Mouse (Mus musculus) adrenal gland, adult 18-20 months (tissue): Measurements from ENCODE around the gene Atp6v1fnb. TPM values are rescaled to one million over a fixed set of nuclear protein-coding genes. Genes with fewer than 3 reads are reported as not detected.
A peak's percentile ranks its signal among the peaks of the same experiment; 100 is the strongest.

Source experiments
- DNase-seq, 2 experiments: peaks; one replicate each; pipeline ENCODE4 v3.0.0; 2021 to 2022; ENCODE audit warnings: low spot score in 2 of 2
- long read RNA-seq, 2 experiments: library from polyadenylated mRNA; stranded (forward); transcript quantifications; one replicate each; pipeline ENCODE4 v2.0.0; 2021
- total RNA-seq, 2 experiments: library from RNA; stranded (reverse); gene quantifications; 1 replicate in 1 of 2; 2 replicates in 1 of 2; pipeline ENCODE4 v1.2.3; 2021

Gene Atp6v1fnb
- total RNA-seq, result under 1 TPM in 1 of 2 experiments, not detected in 1; 0.93 TPM
- long read RNA-seq, experiment 1, result 0 reads
- long read RNA-seq, experiment 2, result 0 reads

DNA sequence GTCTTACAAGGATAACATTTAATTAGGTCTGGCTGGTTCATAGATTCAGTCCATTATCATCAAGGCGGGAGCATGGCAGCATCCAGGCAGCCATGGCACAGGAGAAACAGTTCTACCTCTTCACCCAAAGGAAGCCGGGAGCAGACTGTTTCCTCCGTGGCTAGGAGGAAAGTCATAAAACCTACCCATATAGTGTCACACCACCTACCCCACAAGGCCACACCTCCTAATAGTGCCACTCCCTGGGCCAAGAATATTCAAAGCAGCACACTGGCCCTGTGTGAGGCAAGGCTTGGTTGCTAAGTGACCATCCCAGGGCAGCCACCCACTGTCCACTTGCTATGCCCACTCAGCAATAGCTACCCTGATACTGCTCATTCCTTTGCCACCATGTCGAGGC lies at the start of gene Atp6v1fnb:
Gene Atp6v1fnb (plus strand): TSS at position 301 of the 400 bp plus-strand sequence.
- no peak for DNase-seq

DNA sequence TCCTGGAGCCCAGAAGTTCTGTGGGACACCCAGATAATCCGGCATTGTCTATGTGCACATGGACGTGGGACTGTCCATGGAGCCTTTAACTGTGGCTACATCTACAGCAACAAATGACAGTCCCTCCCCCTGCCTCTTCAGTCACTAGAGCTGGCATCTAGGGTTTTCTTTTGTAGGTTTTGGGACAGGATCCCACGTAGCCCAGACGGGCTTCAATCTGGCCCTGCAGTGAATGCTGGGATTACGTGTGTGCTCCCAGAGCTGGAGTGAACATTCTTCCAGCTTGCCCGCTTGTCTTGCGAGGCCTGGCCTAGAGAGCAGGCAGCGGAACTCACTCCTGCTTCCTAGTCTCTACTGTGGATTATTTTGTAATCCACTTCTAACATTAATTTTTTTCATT lies 46.1 kb upstream of the Atp6v1fnb start:
- no peak for DNase-seq

DNA sequence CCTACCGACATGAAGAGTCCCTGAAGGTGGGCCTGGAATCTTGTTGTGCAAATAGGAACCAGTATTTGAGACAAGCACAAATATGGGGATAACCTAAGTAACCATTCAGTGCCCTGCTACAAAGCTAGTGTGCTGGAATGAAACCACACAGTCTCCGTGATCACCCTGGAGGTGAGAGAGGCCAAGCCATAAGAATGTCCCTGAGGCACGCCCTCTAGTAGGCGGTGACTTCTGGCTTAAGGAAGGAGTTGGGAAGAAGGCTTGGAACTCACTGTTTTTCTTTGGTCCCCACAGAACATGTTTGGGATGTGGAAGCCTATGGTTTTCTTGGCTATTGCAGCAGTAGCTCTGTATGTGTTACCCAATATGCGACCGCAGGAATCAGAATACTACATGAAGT lies 44.9 kb upstream of the Atp6v1fnb start:
- DNase-seq, result no peak

DNA sequence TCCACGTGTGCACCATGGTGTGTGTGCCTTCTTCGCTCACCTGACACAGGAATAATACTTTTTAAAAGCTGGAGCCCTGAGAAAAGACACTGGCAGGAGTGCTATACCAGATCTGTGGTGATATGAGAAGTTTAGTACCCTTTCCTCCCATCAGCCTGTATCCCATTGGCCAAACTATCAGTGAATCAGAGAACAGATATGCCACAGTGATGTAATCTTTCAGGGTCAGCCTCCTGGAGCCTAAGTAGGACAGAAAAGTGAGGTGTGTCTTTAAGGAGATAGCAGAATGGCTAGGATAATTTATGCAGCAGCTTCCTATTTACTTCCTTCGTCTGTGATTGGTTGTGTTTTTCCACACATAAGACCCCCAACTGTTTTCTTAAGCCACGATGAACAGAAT lies 43.1 kb upstream of the Atp6v1fnb start:
- no peak for DNase-seq

DNA sequence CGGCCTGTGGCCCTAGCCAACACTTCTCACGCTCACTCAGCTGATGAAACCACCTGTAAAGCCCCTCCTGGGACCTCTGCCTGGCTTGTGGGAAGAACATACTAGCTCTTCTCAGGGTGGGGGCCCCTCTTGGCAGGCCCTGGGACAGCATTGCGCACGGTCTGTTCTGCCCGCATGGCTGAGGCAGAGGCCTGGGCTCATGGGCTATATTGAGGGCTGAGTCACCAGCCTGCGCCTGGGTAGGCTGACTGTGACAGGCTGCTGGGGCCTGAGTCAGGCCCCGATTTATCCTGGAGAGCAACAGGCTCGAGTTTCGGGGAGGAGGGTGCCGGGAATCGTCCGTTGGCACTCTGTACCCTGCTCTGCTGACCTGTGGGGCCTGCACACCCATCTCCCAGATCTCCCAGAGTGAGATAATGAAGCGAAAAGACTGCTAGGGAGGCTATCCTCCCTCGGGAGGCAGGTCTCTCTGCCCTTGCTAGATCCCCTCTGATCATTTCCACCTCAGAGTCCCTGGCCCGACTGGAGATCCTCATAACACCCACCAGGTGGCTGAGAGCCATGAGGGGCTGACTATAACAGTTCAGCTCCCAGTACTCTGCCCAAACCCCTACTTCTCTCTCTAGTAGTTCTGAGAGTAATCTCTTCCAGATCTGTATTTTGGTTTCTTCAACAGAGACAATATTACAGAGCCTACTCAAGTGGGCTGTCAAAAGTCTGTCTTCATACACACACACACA lies 40.4 kb upstream of the Atp6v1fnb start:
- DNase-seq, result no peak

DNA sequence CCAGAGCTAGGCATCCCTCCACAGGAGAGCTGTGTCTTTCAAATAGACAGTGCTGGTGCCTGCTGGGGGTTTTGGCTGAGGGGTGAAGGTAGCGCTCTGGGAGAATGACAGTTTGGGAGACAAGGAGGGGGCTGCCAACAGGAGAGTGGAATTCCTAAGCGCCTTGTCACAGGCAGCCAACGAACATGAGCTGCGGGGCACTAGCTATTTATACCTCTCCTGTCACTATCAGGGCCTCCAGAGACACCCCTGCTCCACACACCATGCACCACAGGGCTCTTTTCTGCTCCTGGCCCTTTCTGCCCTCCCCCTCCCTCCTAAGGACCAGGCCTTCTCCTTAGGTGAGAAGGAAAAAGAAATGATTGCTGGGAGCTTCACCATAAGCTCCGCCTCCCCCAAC lies 39.8 kb upstream of the Atp6v1fnb start:
- DNase-seq, result no peak

DNA sequence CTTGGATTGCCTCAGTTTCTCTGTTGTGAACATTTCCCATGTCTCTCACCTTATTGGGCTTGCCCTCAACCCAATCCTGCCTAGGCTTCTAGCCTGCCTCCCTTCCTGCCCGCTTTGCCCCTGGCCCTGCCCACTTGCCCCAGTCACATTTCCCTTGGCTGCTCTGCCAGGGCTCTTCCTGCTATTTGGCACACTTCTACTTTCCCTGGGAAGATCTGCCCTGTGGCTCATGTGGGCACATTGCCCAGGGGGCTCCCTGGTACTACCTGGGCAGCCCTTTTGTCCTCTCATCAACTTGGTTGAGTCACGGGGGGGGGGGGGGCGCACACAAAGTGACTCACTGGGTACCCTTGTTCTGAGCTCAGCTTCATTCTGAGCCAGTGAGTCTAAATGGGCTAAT lies 39.1 kb upstream of the Atp6v1fnb start:
- DNase-seq, result no peak

DNA sequence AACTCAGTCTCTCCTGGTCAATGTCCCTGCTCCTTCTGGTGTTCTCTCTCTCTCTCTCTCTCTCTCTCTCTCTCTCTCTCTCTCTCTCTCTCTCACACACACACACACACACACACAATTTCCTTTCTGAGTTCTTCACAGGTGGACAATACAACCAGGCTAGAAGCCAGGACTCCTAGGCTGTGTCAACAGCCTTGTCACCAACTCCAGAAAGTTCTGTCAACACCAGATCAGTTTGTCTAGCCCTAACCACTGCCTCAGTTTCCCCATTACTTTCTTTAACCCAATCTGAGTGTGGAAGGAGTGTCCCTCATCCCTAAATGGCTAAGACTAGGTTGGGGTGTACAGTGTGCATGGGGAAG lies 38.6 kb upstream of the Atp6v1fnb start:
- no peak for DNase-seq

DNA sequence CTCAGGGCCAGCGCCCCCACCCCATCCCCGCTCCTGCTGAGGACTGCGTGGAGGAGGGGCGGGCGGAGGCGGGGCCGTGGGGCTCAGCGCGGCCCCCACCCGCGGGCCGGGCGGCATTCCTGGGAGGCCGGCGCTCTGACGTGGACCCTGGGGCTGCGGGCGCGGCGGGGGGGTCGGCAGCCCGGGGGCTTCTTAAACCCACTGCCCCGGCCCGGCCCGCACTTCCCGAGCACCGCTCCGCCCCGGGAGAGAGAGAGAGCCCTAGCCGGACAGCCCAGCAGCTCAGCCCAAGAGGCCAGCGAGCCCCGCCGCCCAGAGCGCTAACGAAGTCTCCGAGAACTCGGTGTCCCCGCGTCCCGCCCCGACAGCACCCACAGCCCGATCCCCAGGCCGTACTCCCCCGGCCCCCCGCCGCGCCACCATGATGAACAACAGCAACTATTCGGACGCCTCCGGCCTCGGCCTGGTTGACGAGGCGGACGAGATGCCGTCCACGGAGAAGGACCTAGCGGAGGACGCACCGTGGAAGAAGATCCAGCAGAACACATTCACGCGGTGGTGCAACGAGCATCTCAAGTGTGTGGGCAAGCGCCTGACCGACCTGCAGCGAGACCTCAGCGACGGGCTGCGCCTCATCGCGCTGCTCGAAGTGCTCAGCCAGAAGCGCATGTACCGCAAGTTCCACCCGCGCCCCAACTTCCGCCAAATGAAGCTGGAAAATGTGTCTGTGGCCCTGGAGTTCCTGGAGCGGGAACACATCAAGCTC lies 38.0 kb upstream of the Atp6v1fnb start, which contains the start of gene Flnc:
Gene Flnc (plus strand): TSS at position 219 of the 766 bp plus-strand sequence.
- DNase-seq, result peak; percentile 26 to 52

DNA sequence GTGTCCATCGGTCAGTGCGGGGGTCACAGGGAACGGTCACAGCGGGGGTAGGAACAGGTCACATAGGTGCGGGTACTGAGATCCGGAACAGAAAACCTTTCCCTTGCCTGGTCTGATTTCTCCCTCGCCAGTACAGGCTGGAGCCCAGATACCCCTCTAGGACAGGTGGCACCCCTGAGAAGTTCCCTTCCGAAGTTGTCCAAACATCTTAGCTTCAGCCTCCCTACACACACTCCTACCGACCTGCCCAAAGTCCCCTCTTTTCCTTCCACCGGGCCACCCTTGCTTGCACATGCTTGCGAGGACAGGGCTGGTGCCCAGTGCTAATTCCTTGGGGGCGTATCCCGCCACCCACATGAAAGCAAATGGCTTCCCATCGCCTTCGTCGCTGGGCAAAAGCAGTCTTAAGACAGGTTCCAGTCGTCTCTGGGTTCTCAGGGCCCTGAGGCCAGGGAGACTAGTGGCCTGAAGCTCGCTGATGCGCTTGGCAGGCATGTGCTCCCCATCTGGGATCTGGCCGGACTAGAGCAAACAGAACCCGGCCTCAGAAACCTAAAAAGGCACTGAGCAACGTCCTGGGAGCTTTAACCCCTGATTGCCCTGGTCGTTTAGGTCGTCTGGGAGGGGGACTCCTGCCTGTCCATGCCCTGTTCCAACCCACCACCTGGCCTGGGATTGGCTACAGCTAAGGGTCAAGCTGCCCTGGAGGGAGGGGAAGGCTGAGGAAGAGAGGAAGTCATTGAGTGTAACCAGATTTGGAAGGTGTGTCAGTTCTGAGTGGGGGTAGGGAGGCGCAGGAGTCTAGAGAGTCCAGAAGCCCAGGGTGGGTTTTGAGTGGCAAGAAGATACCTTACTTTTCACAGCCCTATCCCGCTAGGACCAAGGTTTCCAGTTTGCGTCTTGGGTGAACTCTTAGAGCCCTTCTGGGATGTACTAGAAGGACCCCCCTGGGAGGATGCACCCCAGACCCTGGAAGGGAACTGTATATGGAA lies 37.1 kb upstream of the Atp6v1fnb start:
- DNase-seq, result no peak

DNA sequence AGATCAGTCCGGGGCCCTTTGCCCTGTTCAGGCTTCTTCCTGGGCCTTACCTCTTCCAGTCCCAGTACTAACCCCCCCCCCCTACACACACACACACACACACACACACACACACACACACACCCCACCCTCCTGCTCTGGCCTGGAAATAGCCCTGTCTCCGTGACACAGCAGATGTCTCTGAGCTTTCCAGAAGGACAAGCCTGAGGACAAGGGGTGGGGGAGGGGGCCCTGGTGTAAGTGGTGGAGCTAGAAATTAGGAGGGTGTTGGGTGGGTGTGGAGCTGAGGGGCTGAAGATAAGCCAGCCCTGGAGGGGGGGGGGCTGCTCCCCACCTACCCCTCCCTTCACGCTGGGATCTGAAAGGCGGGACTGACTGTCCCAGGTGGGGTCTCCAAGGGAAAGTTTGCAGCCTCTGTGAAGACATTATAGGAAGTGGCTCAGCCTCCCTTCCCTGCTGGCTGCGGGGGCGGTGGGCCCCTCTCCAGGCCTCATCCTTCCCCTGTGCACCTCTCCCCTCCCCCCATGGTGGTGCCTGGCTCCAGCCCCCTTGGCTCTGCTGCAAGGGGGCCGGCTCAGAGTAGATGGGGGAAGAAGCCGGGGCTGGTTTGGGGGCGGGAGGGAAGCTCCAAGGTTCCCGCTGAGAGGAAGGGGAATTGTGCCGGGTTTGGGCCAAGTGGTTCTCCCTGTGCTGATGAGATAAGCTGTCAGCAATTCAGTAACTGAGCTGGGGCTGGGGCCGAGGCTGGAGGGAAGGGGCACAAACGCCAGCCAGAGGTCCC lies 36.1 kb upstream of the Atp6v1fnb start:
- no peak for DNase-seq

DNA sequence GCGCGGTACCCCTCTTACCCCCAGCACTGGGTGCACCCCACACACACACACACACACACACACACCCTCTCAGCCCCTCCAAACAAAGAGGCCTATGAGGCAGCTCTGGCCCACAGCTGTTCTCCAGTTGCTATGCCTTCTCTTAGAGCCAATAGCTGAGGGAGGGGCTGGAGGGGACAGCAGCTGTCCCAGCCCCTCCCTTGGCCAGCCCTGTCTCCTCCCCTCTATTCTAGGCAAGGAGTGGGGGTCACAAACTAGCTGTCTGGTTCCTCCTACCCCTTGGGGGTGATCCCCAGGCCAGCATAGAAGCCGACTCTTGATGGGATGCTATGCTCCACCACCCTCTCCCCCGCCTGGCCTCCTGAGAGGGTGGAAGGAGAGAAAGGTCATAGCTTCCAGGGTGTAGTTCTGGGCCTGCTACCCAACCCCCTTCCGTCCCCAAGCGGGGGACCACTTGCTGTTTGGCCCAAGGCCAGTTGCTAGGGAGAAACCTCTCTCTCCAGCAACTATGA lies 35.2 kb upstream of the Atp6v1fnb start:
- DNase-seq, result no peak

DNA sequence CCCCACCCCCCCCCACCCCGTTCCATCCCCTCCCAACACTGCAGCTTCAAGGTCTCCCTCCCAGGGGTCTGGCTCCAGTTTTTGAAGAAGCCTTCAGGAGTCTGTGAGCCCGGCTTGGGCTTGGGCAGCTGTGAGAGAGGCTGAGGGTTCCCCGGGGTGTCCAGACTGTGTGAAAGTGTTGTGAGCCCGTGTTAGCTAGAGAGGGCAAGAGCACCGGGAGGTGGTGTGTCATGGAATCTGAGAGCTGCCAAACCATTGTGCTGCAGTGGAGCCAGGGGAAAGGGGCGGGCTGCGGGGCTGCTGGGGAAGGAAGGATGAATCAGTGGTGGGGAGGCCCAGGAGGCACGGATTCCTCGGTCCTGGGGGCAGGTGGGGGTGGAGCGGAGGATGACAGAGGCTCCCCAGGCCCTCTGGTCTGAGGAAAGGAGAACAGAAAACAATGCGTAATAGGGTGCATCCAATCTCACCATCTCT lies 34.7 kb upstream of the Atp6v1fnb start:
- DNase-seq, result no peak

DNA sequence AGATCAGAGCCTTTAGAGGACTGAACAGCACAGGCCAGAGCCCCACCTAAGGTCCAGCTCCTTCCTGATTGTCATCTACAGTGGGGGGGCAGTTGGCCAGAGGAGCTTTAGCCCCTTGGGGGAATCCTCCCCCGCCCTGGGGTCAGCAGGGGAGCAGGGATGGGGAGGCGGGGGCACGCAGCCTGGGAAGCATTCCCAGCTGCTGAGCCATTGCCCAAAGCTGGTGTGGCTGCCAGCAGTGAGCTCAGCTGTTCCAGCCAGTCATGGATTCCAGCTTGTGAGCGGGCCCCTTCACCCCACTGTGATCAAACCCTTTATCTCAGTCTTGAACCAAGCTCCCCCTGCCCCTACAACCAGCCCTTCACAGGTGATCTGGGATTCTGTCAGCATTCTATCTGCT lies 32.0 kb upstream of the Atp6v1fnb start:
- DNase-seq, result no peak

DNA sequence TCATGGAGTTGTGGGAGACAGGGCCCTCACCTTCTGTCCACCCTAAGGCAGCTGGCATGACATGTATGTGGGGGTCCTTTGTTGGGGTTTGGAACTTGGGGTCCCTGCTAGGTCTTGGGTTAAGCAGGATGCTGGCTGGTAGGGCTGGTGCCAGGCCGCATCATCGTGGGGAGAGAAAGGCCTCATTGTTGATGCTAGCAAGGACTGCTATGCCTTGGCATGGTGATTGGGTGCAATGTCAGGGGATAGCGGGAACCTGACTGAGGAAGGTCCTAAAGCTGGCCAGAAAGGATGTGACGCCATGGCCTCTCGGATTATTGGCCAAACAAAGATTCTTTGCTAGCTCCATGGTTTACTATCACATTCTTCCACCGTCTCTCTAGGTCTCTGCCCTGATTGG lies 31.4 kb upstream of the Atp6v1fnb start:
- no peak for DNase-seq

DNA sequence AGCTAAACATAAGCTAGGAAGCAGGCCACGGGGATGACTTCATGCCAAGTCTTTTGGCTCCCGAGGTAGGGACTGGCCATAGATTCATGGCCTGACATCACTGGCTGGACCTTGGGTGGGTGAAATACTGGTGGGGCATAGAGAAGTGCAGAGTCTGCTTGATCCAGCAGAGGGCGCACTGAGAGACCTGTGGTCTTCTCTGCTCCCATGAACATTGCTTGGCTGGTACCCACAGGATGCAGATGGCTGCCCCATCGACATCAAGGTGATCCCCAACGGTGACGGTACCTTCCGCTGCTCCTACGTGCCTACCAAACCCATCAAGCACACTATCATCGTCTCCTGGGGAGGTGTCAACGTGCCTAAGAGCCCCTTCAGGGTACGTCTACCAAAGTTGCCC lies 26.5 kb upstream of the Atp6v1fnb start:
- peak; percentile 30 to 43 for DNase-seq

DNA sequence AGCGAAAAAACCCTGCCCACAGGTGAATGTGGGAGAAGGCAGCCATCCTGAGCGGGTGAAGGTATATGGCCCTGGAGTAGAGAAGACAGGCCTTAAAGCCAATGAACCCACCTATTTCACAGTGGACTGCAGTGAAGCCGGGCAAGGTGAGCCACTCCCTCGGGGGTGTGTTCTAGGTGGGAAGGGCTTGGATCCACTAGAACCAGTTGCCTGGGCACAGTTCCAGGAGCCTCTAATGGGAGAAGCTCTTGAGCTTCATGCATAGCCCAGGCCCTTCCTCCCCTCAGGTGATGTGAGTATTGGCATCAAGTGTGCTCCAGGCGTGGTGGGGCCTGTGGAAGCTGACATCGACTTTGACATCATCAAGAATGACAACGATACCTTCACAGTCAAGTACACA lies 25.9 kb upstream of the Atp6v1fnb start:
- no peak for DNase-seq

DNA sequence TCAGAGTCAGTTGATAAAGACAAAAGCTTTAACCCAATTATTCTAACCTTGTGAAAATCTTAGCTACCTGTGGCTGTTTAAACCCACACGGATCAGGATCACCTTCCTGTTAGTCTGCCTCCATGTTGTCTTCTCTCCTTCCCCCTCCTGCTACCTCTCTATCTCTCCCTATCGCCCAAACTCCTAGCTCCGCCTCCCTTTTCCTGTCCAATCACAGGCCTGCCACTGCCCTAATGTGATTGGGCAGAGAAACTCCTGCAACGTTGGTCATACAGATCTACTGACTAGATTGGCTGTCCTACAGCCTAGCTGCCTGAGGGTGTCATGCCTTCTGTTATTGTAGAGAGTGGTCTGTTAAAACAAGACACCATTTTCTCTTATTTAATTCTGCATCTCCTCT lies 21.4 kb upstream of the Atp6v1fnb start:
- no peak for DNase-seq

DNA sequence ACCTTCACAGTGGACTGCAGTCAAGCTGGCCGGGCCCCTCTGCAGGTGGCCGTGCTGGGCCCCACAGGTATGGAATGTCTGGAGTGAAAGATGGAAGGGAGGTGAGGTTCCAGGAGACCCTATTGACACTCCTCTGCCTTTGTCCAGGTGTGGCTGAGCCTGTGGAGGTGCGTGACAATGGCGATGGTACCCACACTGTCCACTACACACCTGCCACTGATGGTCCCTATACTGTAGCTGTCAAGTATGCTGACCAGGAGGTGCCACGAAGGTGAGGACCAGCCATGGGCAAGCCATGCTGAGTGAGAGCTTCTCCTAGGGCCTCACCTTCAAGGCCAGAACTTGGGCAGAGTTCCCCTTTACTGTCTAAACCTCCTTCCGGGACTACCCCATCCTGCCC lies 20.6 kb upstream of the Atp6v1fnb start:
- no peak for DNase-seq

DNA sequence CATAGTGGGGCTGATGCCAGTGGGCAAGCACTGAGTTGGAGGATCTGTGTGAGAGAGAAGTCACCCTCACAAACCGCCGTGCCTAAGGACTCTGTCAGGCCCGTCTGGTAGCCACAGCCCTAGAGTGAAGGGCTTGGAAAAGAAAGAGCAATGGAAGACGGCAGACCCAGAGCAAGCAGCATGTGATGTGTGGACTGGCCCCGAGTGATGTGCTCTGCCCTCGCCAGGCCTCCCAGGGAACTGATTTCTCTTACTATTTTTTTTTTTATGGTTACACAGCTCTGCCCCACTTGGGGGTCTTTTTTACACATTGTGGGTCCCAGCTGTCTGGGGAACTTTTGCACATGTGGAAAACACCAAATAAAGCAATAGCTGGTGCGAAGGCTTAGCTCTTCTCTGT lies 9.7 kb upstream of the Atp6v1fnb start:
- DNase-seq, result no peak
